Mouse (Mus musculus) embryo, embryonic 9.5 days (tissue): ENCODE data around the gene Olfr155.

Experiments
- DNase-seq: peaks from one replicate; pipeline ENCODE4 v3.0.0-alpha.2; 2017; ENCODE audit errors: extremely low spot score

The Olfr155 gene

GRCm38 (mm10) chr4:43891247-43891646, 39.9 kb downstream of the Olfr155 start:
- no peak for DNase-seq

GRCm38 (mm10) chr4:43897209-43897608, 45.8 kb downstream of the Olfr155 start:
- no peak for DNase-seq

- no peak for DNase-seq
Observed at GRCm38 (mm10) chr4:43899197-43899596, 47.8 kb downstream of the Olfr155 start.

GRCm38 (mm10) chr4:43903690-43904089, 52.3 kb downstream of the Olfr155 start:
- no peak for DNase-seq

- no peak for DNase-seq
Observed at GRCm38 (mm10) chr4:43906443-43906842, 55.1 kb downstream of the Olfr155 start.
